Mouse (Mus musculus): ENCODE results near the gene Speer2.

Gene Speer2

DNA sequence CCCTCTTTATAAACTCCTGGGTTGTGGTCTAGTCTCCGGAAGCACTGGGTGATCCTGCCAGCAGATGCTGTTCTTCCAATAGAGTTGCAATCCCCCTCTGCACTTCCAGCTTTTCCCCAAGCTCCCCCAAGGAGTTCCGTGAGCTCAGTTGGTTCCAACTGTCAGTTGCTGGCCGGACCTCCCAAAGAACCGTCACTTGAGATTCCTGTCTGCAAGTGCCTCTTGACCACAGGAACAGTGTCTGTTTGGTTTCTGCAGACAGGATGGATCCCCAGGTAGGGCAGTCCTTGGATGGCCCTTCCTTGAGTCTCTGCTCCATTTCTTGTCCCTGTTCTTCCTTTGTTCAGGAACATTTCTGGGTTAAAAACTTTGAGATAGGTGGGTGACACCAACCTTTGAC is at the start of gene Speer2:
Speer2 (minus strand) TSS at position 101 of the 400 bp plus-strand sequence.
- DNase-seq, result no peak

DNA sequence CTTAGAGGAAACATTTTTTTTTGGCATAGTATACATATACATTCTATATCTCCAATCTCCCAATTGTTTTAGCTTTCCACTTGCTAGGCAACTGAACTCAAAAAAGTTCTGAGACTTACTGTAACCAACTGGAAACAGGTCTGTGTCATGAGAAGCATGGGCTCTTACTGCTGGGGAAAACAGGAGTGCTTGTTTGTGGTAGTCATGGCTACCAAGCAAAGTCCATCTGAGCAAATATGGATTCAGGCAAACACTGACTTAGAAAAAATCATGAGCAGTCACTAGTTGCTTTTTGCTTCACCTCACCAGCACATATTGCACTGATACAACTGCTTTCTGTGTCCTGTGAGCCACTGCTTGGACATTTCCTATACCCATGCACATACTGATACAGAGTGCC is 40.8 kb upstream of the Speer2 start:
- DNase-seq, result no peak

DNA sequence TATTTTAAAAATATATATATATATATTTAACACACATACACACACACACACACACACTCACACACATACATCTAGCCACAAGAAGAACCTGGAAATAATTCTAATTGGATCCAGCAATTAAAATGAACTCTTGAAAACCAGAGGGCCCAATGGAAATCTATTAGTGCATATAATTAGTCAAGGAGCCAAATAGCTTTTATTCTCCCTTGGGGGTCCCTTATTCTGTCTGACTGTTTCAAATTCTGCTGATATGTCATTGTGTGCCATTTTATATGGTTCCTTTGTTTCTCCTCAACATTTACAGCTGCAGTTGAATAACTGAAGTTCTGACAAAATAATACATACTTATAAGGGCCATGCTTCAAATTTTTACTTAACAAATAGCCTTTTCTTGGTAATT is 17.2 kb upstream of the Speer2 start:
- DNase-seq, result no peak

DNA sequence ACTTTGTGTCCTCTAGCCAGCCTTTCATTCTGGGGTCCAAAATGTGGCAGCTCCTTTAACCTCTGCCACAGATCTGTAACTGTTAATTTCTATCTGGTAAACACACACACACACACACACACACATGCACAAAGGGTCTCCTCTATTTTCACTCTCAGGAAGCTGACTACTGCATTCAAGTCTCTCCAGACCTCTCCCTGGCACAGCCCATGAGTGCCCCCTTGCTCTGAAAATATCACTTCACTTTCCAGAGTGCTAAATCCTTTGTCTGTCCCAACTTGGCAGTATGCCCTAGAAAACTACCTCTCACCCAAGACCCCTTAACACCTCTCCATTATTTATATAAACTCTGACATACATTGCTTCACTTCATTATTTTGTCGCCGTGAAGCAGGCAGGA is 26.9 kb downstream of the Speer2 start:
- no peak for DNase-seq

DNA sequence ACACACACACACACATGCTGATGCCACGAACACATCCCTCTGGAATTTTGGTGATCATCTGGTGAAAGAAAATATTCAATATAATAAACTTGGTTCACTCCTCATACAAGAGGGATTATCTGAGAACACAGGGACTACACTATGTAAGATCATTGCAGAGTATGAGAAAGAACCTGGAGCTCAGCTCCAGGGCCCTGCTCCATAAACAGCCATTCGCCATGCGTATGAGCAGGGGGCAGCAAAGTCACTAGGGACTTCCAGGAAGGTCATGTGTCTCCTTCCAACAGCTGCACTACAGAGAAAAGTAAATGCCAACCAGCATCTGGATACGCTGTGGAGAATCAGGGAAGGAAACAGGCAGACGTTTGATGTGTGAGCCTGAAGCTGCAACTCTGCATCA is 49.9 kb downstream of the Speer2 start:
- no peak for DNase-seq
